Mouse (Mus musculus) intestine, embryonic 14.5 days (tissue): ENCODE data around the gene Kif6. TPM values are rescaled to one million over a fixed set of nuclear protein-coding genes. Genes with fewer than 3 reads are reported as not detected.

Experiments
- ATAC-seq: fragments of 200-750 bp; cut with Nextera tagmentation; replicated peaks from 2 replicates; pipeline ENCODE4 v1.8.0; 2017; ENCODE audit warnings: low read depth, moderate number of reproducible peaks, moderate TSS enrichment, moderate library complexity; ENCODE audit not compliant: low FRiP score, low TSS enrichment
- DNase-seq: peaks from one replicate; pipeline ENCODE4 v3.0.0-alpha.2; 2018; ENCODE audit warnings: low spot score
- H3K27ac ChIP-seq: fragments of 300-500 bp; sonication (generic); 2 replicates; pipeline ENCODE4 v1.5.1; 2014; ENCODE audit warnings: low read depth, mild to moderate bottlenecking, control low read depth
- H3K27me3 ChIP-seq: fragments of 300-500 bp; sonication (generic); replicated peaks from 2 replicates; pipeline ENCODE4 v1.6.1; 2014; ENCODE audit warnings: low read length, control low read depth; ENCODE audit not compliant: control insufficient read depth, insufficient read depth
- H3K36me3 ChIP-seq: fragments of 300-500 bp; sonication (generic); 2 replicates; pipeline ENCODE4 v1.6.1; 2014; ENCODE audit warnings: low read length, control low read depth; ENCODE audit not compliant: control insufficient read depth, insufficient read depth
- H3K4me1 ChIP-seq: fragments of 300-500 bp; sonication (generic); replicated peaks from 2 replicates; pipeline ENCODE4 v1.6.1; 2014; ENCODE audit warnings: low read length, control low read depth, mixed read lengths; ENCODE audit not compliant: control insufficient read depth, insufficient read depth
- H3K4me2 ChIP-seq: fragments of 300-500 bp; sonication (generic); 2 replicates; pipeline ENCODE4 v1.6.1; 2014; ENCODE audit warnings: low read length
- H3K4me3 ChIP-seq: fragments of 300-500 bp; sonication (generic); 2 replicates; pipeline ENCODE4 v1.5.1; 2014; ENCODE audit warnings: low read depth, low read length, control low read depth, mixed read lengths
- H3K9ac ChIP-seq: fragments of 300-500 bp; sonication (generic); 2 replicates; pipeline ENCODE4 v1.6.1; 2014; ENCODE audit warnings: mild to moderate bottlenecking, low read length
- H3K9me3 ChIP-seq: fragments of 300-500 bp; sonication (generic); 2 replicates; pipeline ENCODE4 v1.6.1; 2016; ENCODE audit warnings: low read length, control low read depth; ENCODE audit not compliant: control insufficient read depth
- WGBS: fragments of 180-500 bp; shearing (Covaris S2); extraction: QIAGEN DNeasy Blood & Tissue Kit; methylation state at CpG from one replicate; pipeline ENCODE4 v1.1.7; 2014; 5-methylcytosine and 5-hydroxymethylcytosine counted together
- polyA plus RNA-seq: library from polyadenylated mRNA; unstranded; fragments of >200 nt; fragmentation: Nextera tagmentation; extraction: Ambion mirVana; gene quantifications from 2 replicates; pipeline ENCODE4 v1.2.1, GENCODE M21; 2014

Gene Kif6
- polyA plus RNA-seq, 1 experiment from 2014 or later, result 1.7 TPM

GRCm38 (mm10) chr17:49791546-49791945 lies 176.6 kb downstream of the Kif6 start:
- Histone ChIP-seq H3K9ac (no peak overlapping the region), H3K4me3 (no peak overlapping the region), H3K27ac (no peak overlapping the region), H3K9me3 (no peaks in the 10 kb centered on the region), H3K27me3 (no peaks in the 10 kb centered on the region), H3K36me3 (no peaks in the 10 kb centered on the region), H3K4me1 (no peaks in the 10 kb centered on the region), H3K4me2 (no peak overlapping the region)
- ATAC-seq (no peak), DNase-seq (no peak)
- 95% methylated on average over 5 of the region's 5 CpGs for WGBS

DNA sequence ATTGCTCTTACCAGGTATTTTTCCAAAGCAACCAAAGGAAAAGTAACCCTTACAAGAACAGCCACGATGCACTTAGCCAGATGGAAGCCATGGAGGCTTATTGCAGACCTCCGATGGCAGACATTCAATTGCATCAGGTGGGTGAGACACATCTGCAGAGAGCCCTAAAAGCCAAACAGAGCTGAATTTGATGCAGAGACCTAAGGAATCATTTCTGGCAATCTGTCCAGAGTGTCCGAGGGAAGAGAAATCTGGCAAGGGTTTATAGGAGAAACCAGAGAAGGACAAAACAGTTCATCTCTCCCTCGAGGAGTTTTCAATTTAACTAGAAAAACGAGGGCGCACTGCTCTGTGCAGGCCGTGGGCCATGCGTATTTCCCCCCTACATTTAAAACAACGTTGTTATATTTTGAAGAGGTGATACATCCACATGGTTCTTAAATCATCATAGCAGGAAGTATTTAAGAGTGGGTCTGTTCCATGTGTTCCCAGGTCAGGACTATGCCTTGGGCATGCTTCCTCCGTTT lies 177.3 kb downstream of the Kif6 start:
- no peaks in the 10 kb centered on the region for H3K27me3 ChIP-seq
- no peak overlapping the region for H3K4me3 ChIP-seq
- H3K4me2 ChIP-seq, result no peak overlapping the region
- WGBS, result 81% methylated on average over 10 of the region's 10 CpGs
- H3K27ac ChIP-seq, result no peak overlapping the region
- no peaks in the 10 kb centered on the region for H3K36me3 ChIP-seq
- ATAC-seq (no peak), DNase-seq (no peak)
- no peak overlapping the region for H3K9ac ChIP-seq
- no peaks in the 10 kb centered on the region for H3K9me3 ChIP-seq
- no peaks in the 10 kb centered on the region for H3K4me1 ChIP-seq

- Histone ChIP-seq H3K9ac (no peak overlapping the region), H3K27ac (no peak overlapping the region), H3K4me1 (no peaks in the 10 kb centered on the region), H3K36me3 (no peaks in the 10 kb centered on the region), H3K9me3 (no peaks in the 10 kb centered on the region), H3K4me3 (no peak overlapping the region), H3K4me2 (no peak overlapping the region), H3K27me3 (no peaks in the 10 kb centered on the region)
- 81% methylated on average over 1 of the region's 1 CpGs for WGBS
- no peak for DNase-seq
- no peak for ATAC-seq
Measured at GRCm38 (mm10) chr17:49792946-49793345, 178.0 kb downstream of the Kif6 start.

- WGBS, result 94% methylated on average over 3 of the region's 3 CpGs
- ATAC-seq (no peak), DNase-seq (no peak)
- H3K4me3 ChIP-seq, result no peak overlapping the region
- H3K27ac ChIP-seq, result no peak overlapping the region
- H3K9me3 ChIP-seq, result no peaks in the 10 kb centered on the region
- no peak overlapping the region for H3K9ac ChIP-seq
- H3K4me1 ChIP-seq, result no peaks in the 10 kb centered on the region
- H3K4me2 ChIP-seq, result no peak overlapping the region
- H3K36me3 ChIP-seq, result no peaks in the 10 kb centered on the region
- H3K27me3 ChIP-seq, result no peaks in the 10 kb centered on the region
Measured at GRCm38 (mm10) chr17:49793965-49794364, 179.0 kb downstream of the Kif6 start.

GRCm38 (mm10) chr17:49795241-49795640 lies 180.3 kb downstream of the Kif6 start:
- H3K27me3 ChIP-seq, result no peaks in the 10 kb centered on the region
- H3K4me2 ChIP-seq, result no peak overlapping the region
- H3K9me3 ChIP-seq, result no peaks in the 10 kb centered on the region
- DNase-seq (no peak), ATAC-seq (no peak)
- H3K27ac ChIP-seq, result no peak overlapping the region
- H3K4me1 ChIP-seq, result no peaks in the 10 kb centered on the region
- WGBS, result 81% methylated on average over 3 of the region's 3 CpGs
- H3K36me3 ChIP-seq, result no peaks in the 10 kb centered on the region
- no peak overlapping the region for H3K9ac ChIP-seq
- no peak overlapping the region for H3K4me3 ChIP-seq

- no peaks in the 10 kb centered on the region for H3K9me3 ChIP-seq
- H3K27me3 ChIP-seq, result no peaks in the 10 kb centered on the region
- no peaks in the 10 kb centered on the region for H3K4me1 ChIP-seq
- DNase-seq (no peak), ATAC-seq (no peak)
- no peak overlapping the region for H3K9ac ChIP-seq
- H3K4me3 ChIP-seq, result no peak overlapping the region
- WGBS, result 73% methylated on average over 3 of the region's 3 CpGs
- no peak overlapping the region for H3K27ac ChIP-seq
- no peak overlapping the region for H3K4me2 ChIP-seq
- no peaks in the 10 kb centered on the region for H3K36me3 ChIP-seq
Measured at GRCm38 (mm10) chr17:49796116-49796515, 181.2 kb downstream of the Kif6 start.

- Histone ChIP-seq H3K27me3 (no peaks in the 10 kb centered on the region), H3K9ac (no peak overlapping the region), H3K4me3 (no peak overlapping the region), H3K36me3 (no peaks in the 10 kb centered on the region), H3K4me1 (no peaks in the 10 kb centered on the region), H3K27ac (no peak overlapping the region), H3K9me3 (no peaks in the 10 kb centered on the region), H3K4me2 (no peak overlapping the region)
- WGBS, result 77% methylated on average over 5 of the region's 5 CpGs
- DNase-seq, result no peak
- no peak for ATAC-seq
Measured at GRCm38 (mm10) chr17:49799168-49799567, 184.2 kb downstream of the Kif6 start.

DNA sequence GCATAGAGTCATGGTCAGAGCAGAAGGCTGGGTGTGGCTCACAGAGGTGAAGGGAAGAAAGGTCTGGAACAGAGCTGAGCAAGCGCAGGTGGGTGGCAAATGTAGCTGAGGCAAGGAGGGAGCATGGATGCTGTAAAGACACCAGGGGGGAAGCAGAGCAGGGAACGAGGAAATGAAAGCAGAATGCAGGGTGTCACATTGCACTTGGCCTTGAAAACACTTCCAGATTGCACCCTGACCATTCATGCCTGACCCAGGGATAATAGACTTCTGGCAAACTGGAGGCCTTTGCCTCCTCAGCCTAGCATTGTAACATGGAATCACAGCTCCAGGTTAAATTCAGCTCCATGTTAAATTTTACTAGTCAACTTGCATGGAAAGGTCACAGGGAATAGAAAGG lies 185.2 kb downstream of the Kif6 start:
- Histone ChIP-seq H3K36me3 (no peaks in the 10 kb centered on the region), H3K4me3 (no peak overlapping the region), H3K27me3 (no peaks in the 10 kb centered on the region), H3K27ac (no peak overlapping the region), H3K9me3 (no peaks in the 10 kb centered on the region), H3K4me2 (no peak overlapping the region), H3K4me1 (no peaks in the 10 kb centered on the region), H3K9ac (no peak overlapping the region)
- 55% methylated on average over 2 of the region's 2 CpGs for WGBS
- no peak for ATAC-seq
- DNase-seq, result no peak

DNA sequence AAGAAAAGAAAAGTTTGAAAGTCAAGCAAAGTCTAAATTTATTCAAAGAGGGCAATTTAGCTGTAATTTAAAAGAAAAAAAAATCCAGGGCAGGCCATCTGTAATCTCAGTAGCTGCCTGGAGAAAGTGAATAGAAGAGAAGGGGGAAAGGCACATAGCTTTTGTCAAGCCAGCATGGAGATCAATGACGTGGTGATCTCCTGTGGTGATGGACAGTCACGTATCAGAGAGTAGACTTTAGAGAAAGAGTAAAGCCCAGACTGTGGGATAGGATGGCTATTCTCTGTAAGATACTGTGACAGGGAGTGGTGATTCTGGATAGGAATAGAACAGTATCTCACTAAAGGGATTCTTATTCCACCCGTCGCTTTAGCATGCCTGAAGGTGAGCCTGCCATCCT lies 192.5 kb downstream of the Kif6 start:
- ATAC-seq (no peak), DNase-seq (no peak)
- H3K4me1 ChIP-seq, result no peaks in the 10 kb centered on the region
- H3K9me3 ChIP-seq, result no peaks in the 10 kb centered on the region
- no peaks in the 10 kb centered on the region for H3K27me3 ChIP-seq
- no peak overlapping the region for H3K4me2 ChIP-seq
- H3K27ac ChIP-seq, result no peak overlapping the region
- H3K4me3 ChIP-seq, result no peak overlapping the region
- H3K36me3 ChIP-seq, result no peaks in the 10 kb centered on the region
- H3K9ac ChIP-seq, result no peak overlapping the region
- 91% methylated on average over 4 of the region's 4 CpGs for WGBS
